Mouse (Mus musculus): Measurements from ENCODE around the gene Ddb1.

DNA sequence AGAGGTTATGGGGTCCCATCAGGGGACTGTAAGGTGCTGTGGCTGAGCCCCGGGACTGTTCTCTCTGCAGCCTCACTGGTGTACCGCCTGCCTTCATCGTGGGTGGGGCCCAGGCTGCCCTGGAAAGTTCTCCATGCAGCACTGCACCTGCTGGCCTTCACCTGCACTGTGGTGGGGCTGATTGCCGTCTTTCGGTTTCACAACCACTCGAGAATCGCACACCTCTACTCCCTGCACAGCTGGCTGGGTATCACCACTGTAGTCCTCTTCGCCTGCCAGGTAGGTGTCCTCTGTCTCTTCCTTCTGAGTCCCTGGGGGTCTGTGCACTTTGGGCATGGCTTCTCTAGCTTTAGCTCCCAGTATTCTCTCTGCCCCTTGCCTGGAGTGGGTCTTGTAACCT is 20.0 kb upstream of the Ddb1 start:
- TF ChIP-seq GATA1 (IDR thresholded peaks at IDR 0.05; ENCODE audit: low read length), result no peak
- TF ChIP-seq TAL1 (IDR thresholded peaks at IDR 0.05; ENCODE audit: low read length), result no peak

Data from erythroblast, embryonic 14.5 days (primary cell).